Mouse (Mus musculus): ENCODE measurements at regions not wholly inside any gene's neighbourhood (a gene's known extent, or its start where the extent isn't known, plus 50 kb on each side); places are given as distances from the start of the nearest gene placed in this dataset.

DNA sequence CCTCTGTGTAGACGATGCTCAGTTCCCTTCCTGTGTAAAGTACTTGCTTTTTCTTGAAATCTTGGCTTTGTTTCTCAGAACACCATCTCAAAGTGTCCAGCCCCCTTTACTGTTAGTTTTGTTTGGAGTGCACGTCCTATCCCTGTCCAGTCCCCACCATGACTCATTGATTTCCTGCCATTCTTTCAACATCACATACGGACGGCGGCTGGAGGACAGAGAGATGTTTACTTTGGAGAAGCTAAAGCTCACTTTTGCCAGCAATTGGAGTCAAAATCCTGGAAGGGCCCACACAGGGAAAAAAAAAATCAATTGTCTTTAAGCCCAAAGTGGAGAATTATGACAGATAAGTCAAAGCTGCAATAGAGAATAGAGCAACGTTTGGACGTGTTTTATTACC is 51.8 kb downstream of the Gm5426 start:
- ATAC-seq (ENCODE audit: extremely low read depth, insufficient number of reproducible peaks, low FRiP score, poor library complexity, severe bottlenecking) (no peak), DNase-seq (ENCODE audit: low spot score) (no peak)
- H3K9me3 ChIP-seq (replicated peaks): peaks cover 17% of the 10 kb centered on the region; the same call in 1 of the 2 replicates
- H3K4me1 ChIP-seq (ENCODE audit: insufficient read depth, low read depth, low read length): no peaks in the 10 kb centered on the region
- no peak for TF ChIP-seq CTCF (IDR thresholded peaks at IDR 0.05; ENCODE audit: low read depth, low read length)
- TF ChIP-seq POLR2AphosphoS5 (IDR thresholded peaks at IDR 0.05; ENCODE audit: insufficient replicate concordance, low read depth, low read length): no peak
- no peak for TF ChIP-seq TAL1 (conservative IDR thresholded peaks at IDR 0.05; ENCODE audit: low read depth, low read length)
- no peak for TF ChIP-seq GATA1 (IDR thresholded peaks at IDR 0.05; ENCODE audit: borderline replicate concordance, low read length)
- no peak for TF ChIP-seq GATA2 (IDR thresholded peaks at IDR 0.05; ENCODE audit: borderline replicate concordance, low read depth, low read length)
- H3K27me3 ChIP-seq (ENCODE audit: insufficient read depth, low read length): no peaks in the 10 kb centered on the region
- no peaks in the 10 kb centered on the region for H3K36me3 ChIP-seq (replicated peaks)
- H3K4me3 ChIP-seq (ENCODE audit: low read depth, low read length): no peak overlapping the region

DNA sequence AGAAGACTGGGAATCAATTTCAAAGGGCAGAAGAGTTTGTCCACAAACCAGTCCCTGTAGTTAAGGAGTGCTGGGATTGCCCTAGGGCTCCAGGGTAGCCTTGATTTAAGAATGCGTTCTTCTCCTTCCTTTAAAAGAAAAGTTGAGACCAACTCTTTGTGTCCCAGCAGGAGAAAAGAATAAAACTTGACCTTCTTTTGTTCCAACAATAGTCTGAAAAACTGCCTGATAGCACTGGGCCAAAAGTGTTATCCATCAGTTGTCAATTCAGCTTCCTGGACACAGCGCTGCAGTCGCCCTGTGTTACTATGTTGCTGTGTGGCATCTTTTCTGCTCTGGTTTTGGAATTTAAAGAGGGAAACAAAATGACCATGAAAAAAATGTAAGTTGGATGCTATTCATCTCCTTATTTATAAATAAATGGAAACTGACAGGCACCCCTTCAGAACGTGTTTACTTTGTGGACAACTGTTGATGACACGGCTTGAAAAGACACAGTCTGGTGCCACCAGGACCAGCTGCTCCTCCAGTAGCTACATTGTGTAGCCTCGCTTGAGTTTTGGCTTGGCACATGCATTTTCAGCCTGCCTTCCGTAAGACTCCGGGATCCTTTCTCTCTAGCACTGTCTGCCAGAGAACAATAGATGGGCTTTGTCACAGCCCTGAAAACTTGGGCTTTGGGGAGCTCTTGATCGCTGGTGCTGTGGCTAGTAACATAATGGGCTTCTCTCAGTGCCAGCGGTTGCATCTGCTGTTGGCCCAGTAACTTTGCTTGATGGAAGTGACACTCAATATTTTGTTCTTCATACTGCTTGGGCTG is 54.0 kb downstream of the Gm5426 start:
- Histone ChIP-seq H3K4me1 (ENCODE audit: insufficient read depth, low read depth, low read length) (no peaks in the 10 kb centered on the region), H3K27me3 (ENCODE audit: insufficient read depth, low read length) (no peaks in the 10 kb centered on the region), H3K4me3 (ENCODE audit: low read depth, low read length) (no peak overlapping the region), H3K36me3 (replicated peaks) (no peaks in the 10 kb centered on the region), H3K9me3 (replicated peaks) (peaks cover 10% of the 10 kb centered on the region; the same call in 1 of the 2 replicates)
- no peak for DNase-seq (ENCODE audit: low spot score)
- ATAC-seq (ENCODE audit: extremely low read depth, insufficient number of reproducible peaks, low FRiP score, poor library complexity, severe bottlenecking): no peak
- no peak for TF ChIP-seq GATA2 (IDR thresholded peaks at IDR 0.05; ENCODE audit: borderline replicate concordance, low read depth, low read length)

DNA sequence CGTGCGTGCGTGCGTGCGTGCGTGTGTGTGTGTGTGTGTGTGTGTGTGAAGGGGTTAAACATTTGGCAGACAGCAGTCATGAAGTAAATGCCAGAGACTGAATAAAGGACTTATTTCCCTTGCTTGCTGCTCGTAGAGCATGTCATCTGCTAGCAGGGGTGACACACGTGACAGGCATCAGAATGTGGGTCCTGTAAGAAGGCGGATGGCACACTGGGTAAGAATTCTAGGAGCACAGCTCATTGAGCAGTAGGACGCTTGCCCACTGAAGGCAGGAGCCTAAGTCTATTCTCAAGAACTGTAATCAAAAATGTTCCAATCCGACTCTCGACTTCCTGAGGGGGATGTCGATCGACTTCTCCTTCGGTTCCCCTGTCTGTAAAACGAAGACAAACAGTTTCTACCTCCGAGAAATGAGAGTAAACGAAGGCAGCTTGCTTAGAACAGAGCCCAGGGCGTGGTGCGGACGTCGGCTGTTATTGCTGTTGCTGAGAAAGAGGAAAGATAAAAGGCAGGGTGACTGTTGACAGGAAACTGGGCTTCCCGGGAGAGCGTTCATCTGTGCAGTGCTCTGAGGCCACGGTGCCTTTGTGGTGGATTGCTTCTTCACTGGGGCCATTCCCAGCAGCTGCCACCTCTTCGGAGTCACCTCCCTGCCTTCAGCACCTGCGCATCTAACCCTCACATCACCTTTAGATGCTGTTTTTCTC is 64.7 kb downstream of the Gm5426 start:
- DNase-seq (ENCODE audit: low spot score) (no peak), ATAC-seq (ENCODE audit: extremely low read depth, insufficient number of reproducible peaks, low FRiP score, poor library complexity, severe bottlenecking) (no peak)
- peaks cover 24% of the 10 kb centered on the region for H3K9me3 ChIP-seq (replicated peaks)
- H3K27me3 ChIP-seq (ENCODE audit: insufficient read depth, low read length): no peaks in the 10 kb centered on the region
- no peaks in the 10 kb centered on the region for H3K36me3 ChIP-seq (replicated peaks)
- H3K4me1 ChIP-seq (ENCODE audit: insufficient read depth, low read depth, low read length): no peaks in the 10 kb centered on the region
- TF ChIP-seq CTCF (IDR thresholded peaks at IDR 0.05; ENCODE audit: low read depth, low read length): no peak
- TF ChIP-seq GATA2 (IDR thresholded peaks at IDR 0.05; ENCODE audit: borderline replicate concordance, low read depth, low read length): no peak
- no peak for TF ChIP-seq GATA1 (IDR thresholded peaks at IDR 0.05; ENCODE audit: borderline replicate concordance, low read length)
- TF ChIP-seq POLR2AphosphoS5 (IDR thresholded peaks at IDR 0.05; ENCODE audit: insufficient replicate concordance, low read depth, low read length): no peak
- no peak for TF ChIP-seq TAL1 (conservative IDR thresholded peaks at IDR 0.05; ENCODE audit: low read depth, low read length)
- H3K4me3 ChIP-seq (ENCODE audit: low read depth, low read length): no peak overlapping the region

DNA sequence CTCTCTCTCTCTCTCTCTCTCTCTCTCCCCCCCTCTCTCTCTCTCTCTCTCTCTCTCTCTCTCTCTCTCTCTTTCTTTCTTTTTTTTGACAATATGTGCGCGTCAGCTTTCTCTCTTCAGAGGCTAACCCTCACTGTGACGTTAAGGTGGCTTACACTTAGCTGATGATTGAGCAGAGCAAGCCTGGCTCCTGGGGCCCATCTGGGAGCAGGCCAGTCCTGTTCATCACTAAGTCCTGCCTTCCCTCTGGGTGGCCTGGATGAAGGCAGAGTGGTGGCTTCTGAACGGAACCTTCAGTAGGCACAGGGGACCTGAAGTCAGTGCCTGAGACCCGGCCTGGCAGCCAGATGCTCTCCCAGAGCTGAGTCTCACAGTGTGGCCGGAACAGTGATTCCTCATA is 65.5 kb downstream of the Gm5426 start:
- Histone ChIP-seq H3K9me3 (replicated peaks) (peaks cover 27% of the 10 kb centered on the region), H3K4me1 (ENCODE audit: insufficient read depth, low read depth, low read length) (no peaks in the 10 kb centered on the region), H3K36me3 (replicated peaks) (no peaks in the 10 kb centered on the region), H3K4me3 (ENCODE audit: low read depth, low read length) (no peak overlapping the region), H3K27me3 (ENCODE audit: insufficient read depth, low read length) (no peaks in the 10 kb centered on the region)
- no peak for ATAC-seq (ENCODE audit: extremely low read depth, insufficient number of reproducible peaks, low FRiP score, poor library complexity, severe bottlenecking)
- no peak for TF ChIP-seq POLR2AphosphoS5 (IDR thresholded peaks at IDR 0.05; ENCODE audit: insufficient replicate concordance, low read depth, low read length)
- no peak for TF ChIP-seq GATA1 (IDR thresholded peaks at IDR 0.05; ENCODE audit: borderline replicate concordance, low read length)
- TF ChIP-seq GATA2 (IDR thresholded peaks at IDR 0.05; ENCODE audit: borderline replicate concordance, low read depth, low read length): no peak
- no peak for TF ChIP-seq CTCF (IDR thresholded peaks at IDR 0.05; ENCODE audit: low read depth, low read length)
- TF ChIP-seq TAL1 (conservative IDR thresholded peaks at IDR 0.05; ENCODE audit: low read depth, low read length): no peak
- no peak for DNase-seq (ENCODE audit: low spot score)

DNA sequence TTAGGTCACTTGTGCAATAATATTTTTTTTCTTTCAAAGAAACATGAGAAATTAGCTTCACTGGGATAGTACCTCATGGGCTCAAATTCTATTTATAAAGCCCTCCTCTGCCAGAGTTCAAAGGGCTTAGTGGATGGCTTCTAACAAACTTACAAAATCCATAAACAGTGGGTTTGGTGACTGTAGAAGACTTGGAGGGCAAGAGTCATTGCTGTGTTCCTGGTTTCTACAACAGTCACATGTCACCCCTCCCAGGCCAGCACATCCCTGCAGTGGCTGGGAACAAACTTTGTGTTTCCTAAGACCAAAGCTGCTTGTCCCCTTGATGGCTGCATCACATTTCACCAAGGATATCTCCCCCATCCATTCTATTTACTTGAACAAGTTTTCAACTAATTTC is 66.5 kb downstream of the Gm5426 start:
- H3K4me1 ChIP-seq (ENCODE audit: insufficient read depth, low read depth, low read length): no peaks in the 10 kb centered on the region
- H3K36me3 ChIP-seq (replicated peaks): no peaks in the 10 kb centered on the region
- no peak overlapping the region for H3K4me3 ChIP-seq (ENCODE audit: low read depth, low read length)
- ATAC-seq (ENCODE audit: extremely low read depth, insufficient number of reproducible peaks, low FRiP score, poor library complexity, severe bottlenecking) (no peak), DNase-seq (ENCODE audit: low spot score) (no peak)
- H3K9me3 ChIP-seq (replicated peaks): peaks cover 27% of the 10 kb centered on the region
- no peak for TF ChIP-seq TAL1 (conservative IDR thresholded peaks at IDR 0.05; ENCODE audit: low read depth, low read length)
- TF ChIP-seq GATA2 (IDR thresholded peaks at IDR 0.05; ENCODE audit: borderline replicate concordance, low read depth, low read length): no peak
- no peak for TF ChIP-seq CTCF (IDR thresholded peaks at IDR 0.05; ENCODE audit: low read depth, low read length)
- no peak for TF ChIP-seq GATA1 (IDR thresholded peaks at IDR 0.05; ENCODE audit: borderline replicate concordance, low read length)
- TF ChIP-seq POLR2AphosphoS5 (IDR thresholded peaks at IDR 0.05; ENCODE audit: insufficient replicate concordance, low read depth, low read length): no peak
- no peaks in the 10 kb centered on the region for H3K27me3 ChIP-seq (ENCODE audit: insufficient read depth, low read length)

DNA sequence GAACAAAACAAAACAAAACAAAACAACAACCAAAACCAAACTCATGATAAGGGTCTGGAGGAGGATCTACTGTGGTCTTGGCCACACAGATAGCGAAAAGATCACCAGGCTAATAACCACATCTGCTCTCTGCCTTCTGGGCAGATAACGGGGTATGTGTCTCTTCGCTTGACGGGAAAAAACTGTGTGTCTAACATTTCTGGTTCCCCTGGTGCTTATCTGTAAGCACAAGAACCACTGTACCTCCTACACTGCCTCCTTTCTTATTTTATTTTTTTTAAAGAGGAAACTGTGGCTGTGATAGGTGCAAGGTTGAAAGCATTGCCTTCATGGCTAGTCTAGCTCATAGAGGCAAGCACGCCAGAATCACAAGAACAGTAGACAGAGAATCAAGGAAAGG is 67.8 kb downstream of the Gm5426 start:
- H3K27me3 ChIP-seq (ENCODE audit: insufficient read depth, low read length): no peaks in the 10 kb centered on the region
- no peak for TF ChIP-seq CTCF (IDR thresholded peaks at IDR 0.05; ENCODE audit: low read depth, low read length)
- no peak for TF ChIP-seq TAL1 (conservative IDR thresholded peaks at IDR 0.05; ENCODE audit: low read depth, low read length)
- no peak for TF ChIP-seq POLR2AphosphoS5 (IDR thresholded peaks at IDR 0.05; ENCODE audit: insufficient replicate concordance, low read depth, low read length)
- TF ChIP-seq GATA2 (IDR thresholded peaks at IDR 0.05; ENCODE audit: borderline replicate concordance, low read depth, low read length): no peak
- no peak overlapping the region for H3K4me3 ChIP-seq (ENCODE audit: low read depth, low read length)
- H3K4me1 ChIP-seq (ENCODE audit: insufficient read depth, low read depth, low read length): no peaks in the 10 kb centered on the region
- peaks cover 34% of the 10 kb centered on the region for H3K9me3 ChIP-seq (replicated peaks)
- no peak for ATAC-seq (ENCODE audit: extremely low read depth, insufficient number of reproducible peaks, low FRiP score, poor library complexity, severe bottlenecking)
- DNase-seq (ENCODE audit: low spot score): no peak
- no peaks in the 10 kb centered on the region for H3K36me3 ChIP-seq (replicated peaks)
